Mouse (Mus musculus) ES-E14 (cell line): Measurements from ENCODE around the gene Sun1. TPM values are rescaled to one million over a fixed set of nuclear protein-coding genes. Genes with fewer than 3 reads are reported as not detected.

ENCODE experiments used
- DNase-seq: peaks from one replicate; pipeline ENCODE4 v3.0.0-alpha.2; 2013; ENCODE audit warnings: low read depth, low spot score
- H3K27ac ChIP-seq: 2 replicates; pipeline ENCODE4 v1.5.1; 2012; ENCODE audit warnings: low read depth, mild to moderate bottlenecking, low read length, moderate library complexity, mixed read lengths; ENCODE audit not compliant: poor library complexity, insufficient read depth, severe bottlenecking
- H3K36me3 ChIP-seq: 2 replicates; pipeline ENCODE4 v1.6.1; 2012; ENCODE audit warnings: mild to moderate bottlenecking, low read length, moderate library complexity, mixed read lengths; ENCODE audit not compliant: control insufficient read depth, poor library complexity, insufficient read depth, severe bottlenecking
- H3K4me1 ChIP-seq, 2 experiments: fragments of 150-350 bp in 1 of 2; sonication (generic) in 1 of 2; 2 replicates each; pipeline ENCODE4 v1.6.1; 2012; ENCODE audit warnings: low read length in 2 of 2, mild to moderate bottlenecking in 1 of 2, mixed read lengths in 1 of 2; ENCODE audit not compliant: control insufficient read depth in 2 of 2, insufficient read depth in 2 of 2, poor library complexity in 1 of 2
- H3K4me3 ChIP-seq, 2 experiments: fragments of 150-350 bp in 1 of 2; sonication (generic) in 1 of 2; 2 replicates each; pipeline ENCODE4 v1.5.1; 2012; ENCODE audit warnings: low read length in 2 of 2, low read depth in 1 of 2, mild to moderate bottlenecking in 1 of 2, mixed read lengths in 1 of 2; ENCODE audit not compliant: insufficient read depth in 1 of 2, poor library complexity in 1 of 2, severe bottlenecking in 1 of 2
- H3K9ac ChIP-seq: 2 replicates; pipeline ENCODE4 v1.6.1; 2012; ENCODE audit warnings: low read depth, mild to moderate bottlenecking, low read length, mixed read lengths; ENCODE audit not compliant: poor library complexity, insufficient read depth, severe bottlenecking
- H3K9me3 ChIP-seq: fragments of 150-350 bp; sonication (generic); 2 replicates; pipeline ENCODE4 v1.6.1; 2012; ENCODE audit warnings: low read depth, mild to moderate bottlenecking, low read length; ENCODE audit not compliant: control insufficient read depth, insufficient read depth
- CHD2 ChIP-seq: IDR thresholded peaks from 2 replicates; pipeline ENCODE4 v1.6.1; 2014; ENCODE audit warnings: mild to moderate bottlenecking, low read depth, low read length, inconsistent platforms
- HCFC1 ChIP-seq: IDR thresholded peaks from 2 replicates; pipeline ENCODE4 v1.6.1; 2012; ENCODE audit warnings: low read length, inconsistent platforms, borderline replicate concordance; ENCODE audit not compliant: insufficient read depth
- MAFK ChIP-seq: IDR thresholded peaks from 2 replicates; pipeline ENCODE4 v1.6.1; 2014; ENCODE audit warnings: mild to moderate bottlenecking, low read depth, low read length, inconsistent platforms; ENCODE audit not compliant: insufficient read depth
- ZC3H11A ChIP-seq: IDR thresholded peaks from 2 replicates; pipeline ENCODE4 v1.6.1; 2012; ENCODE audit warnings: low read depth, mild to moderate bottlenecking, inconsistent platforms, low read length, borderline replicate concordance
- ZNF384 ChIP-seq: IDR thresholded peaks from 2 replicates; pipeline ENCODE4 v1.6.1; 2012; ENCODE audit warnings: low read depth, low read length, inconsistent platforms
- in situ Hi-C, 2 experiments: fragments of 600-800 bp; cut with MboI; formaldehyde crosslinking; loops; one replicate each; pipeline ENCODE4 v1.15.1; 2025; ENCODE audit warnings: low sequenced_read_pairs in 2 of 2, inconsistent platforms in 1 of 2; ENCODE audit not compliant: unreplicated experiment in 2 of 2
- total RNA-seq: library from RNA; depleted of rRNA; stranded (reverse); fragments of 300-350 nt; gene quantifications from 2 replicates; pipeline ENCODE4 v1.2.3, GENCODE M21; 2012

Gene Sun1
- total RNA-seq, 1 experiment, result 183 TPM

- H3K4me1 ChIP-seq, result peaks cover 0 to 32% of the 10 kb centered on the region in 2 experiments; a peak in 2 of 4 replicates
- DNase-seq, result no peak
- in situ Hi-C loops, result no loop called here
Observed at GRCm38 (mm10) chr5:139287787-139288186, 87.3 kb downstream of the Sun1 start.

GRCm38 (mm10) chr5:139288591-139288990, 88.2 kb downstream of the Sun1 start:
- H3K9me3 ChIP-seq, result no peaks in the 10 kb centered on the region
- DNase-seq, result no peak
- peaks cover 0 to 29% of the 10 kb centered on the region in 2 experiments; a peak in 2 of 4 replicates for H3K4me1 ChIP-seq
- H3K4me3 ChIP-seq, result no peak overlapping the region
- TF ChIP-seq CHD2, result no peak
- TF ChIP-seq ZNF384, result no peak
- no peak for TF ChIP-seq HCFC1
- no peak for TF ChIP-seq ZC3H11A
- no peak for TF ChIP-seq MAFK
- H3K9ac ChIP-seq, result no peak overlapping the region
- in situ Hi-C loops, result no loop called here
- no peak overlapping the region for H3K27ac ChIP-seq
- peaks cover 16% of the 10 kb centered on the region; the same call in 1 of the 2 replicates for H3K36me3 ChIP-seq

More at GRCm38 (mm10) chr5:139287787-139288186, 87.3 kb downstream of the Sun1 start:
- Histone ChIP-seq H3K9ac (no peak overlapping the region), H3K4me3 (no peak overlapping the region), H3K9me3 (no peaks in the 10 kb centered on the region), H3K36me3 (peaks cover 16% of the 10 kb centered on the region; the same call in 1 of the 2 replicates), H3K27ac (no peak overlapping the region)
- TF ChIP-seq HCFC1 (no peak), ZC3H11A (no peak), MAFK (no peak), CHD2 (no peak), ZNF384 (no peak)

GRCm38 (mm10) chr5:139290467-139291259, 90.2 kb downstream of the Sun1 start:
- H3K9me3 ChIP-seq, result no peaks in the 10 kb centered on the region
- no peak overlapping the region for H3K9ac ChIP-seq
- no peak for TF ChIP-seq ZNF384
- TF ChIP-seq CHD2, result no peak
- no peak for TF ChIP-seq ZC3H11A
- no peak for TF ChIP-seq MAFK
- TF ChIP-seq HCFC1, result no peak
- peaks cover 0 to 20% of the 10 kb centered on the region in 2 experiments; a peak in 2 of 4 replicates for H3K4me1 ChIP-seq
- in situ Hi-C loops, result no loop called here
- DNase-seq, result no peak
- peaks cover 9% of the 10 kb centered on the region; the same call in 1 of the 2 replicates for H3K36me3 ChIP-seq
- H3K4me3 ChIP-seq, result no peak overlapping the region
- H3K27ac ChIP-seq, result no peak overlapping the region

- Histone ChIP-seq H3K36me3 (peaks cover 9% of the 10 kb centered on the region; the same call in 1 of the 2 replicates), H3K4me1 (peaks cover 0 to 10% of the 10 kb centered on the region in 2 experiments; a peak in 2 of 4 replicates), H3K4me3 (no peak overlapping the region), H3K27ac (no peak overlapping the region), H3K9ac (no peak overlapping the region), H3K9me3 (no peaks in the 10 kb centered on the region)
- in situ Hi-C loops, result no loop called here
- peak; percentile 29 for DNase-seq
- no peak for TF ChIP-seq ZC3H11A
- no peak for TF ChIP-seq ZNF384
- TF ChIP-seq MAFK, result no peak
- no peak for TF ChIP-seq CHD2
Observed at GRCm38 (mm10) chr5:139291811-139292560, 91.5 kb downstream of the Sun1 start.
